Mouse (Mus musculus) heart, embryonic 14.5 days (tissue): ENCODE data around the gene Rnaseh2a. TPM values are rescaled to one million over a fixed set of nuclear protein-coding genes. Genes with fewer than 3 reads are reported as not detected.
A peak's percentile ranks its signal among the peaks of the same experiment; 100 is the strongest.

ENCODE experiments used
- ATAC-seq: fragments of 200-750 bp; cut with Nextera tagmentation; 2 replicates; pipeline ENCODE4 v1.8.0; 2017; ENCODE audit warnings: low read depth, moderate TSS enrichment; ENCODE audit not compliant: insufficient number of reproducible peaks, insufficient read depth, low FRiP score
- H3K27ac ChIP-seq, 2 experiments: fragments of 200-500 bp in 1 of 2; fragments of 300-500 bp in 1 of 2; sonication (generic) in 1 of 2; replicated peaks in 1 of 2; 2 replicates each; pipeline ENCODE4 v1.5.1; 2012 to 2014; ENCODE audit warnings: low read depth in 2 of 2, low read length in 2 of 2, control low read depth in 1 of 2, mild to moderate bottlenecking in 1 of 2, mixed read lengths in 1 of 2; ENCODE audit not compliant: control insufficient read depth in 1 of 2, insufficient read depth in 1 of 2
- H3K27me3 ChIP-seq: fragments of 300-500 bp; sonication (generic); 2 replicates; pipeline ENCODE4 v1.6.1; 2014; ENCODE audit warnings: mild to moderate bottlenecking, low read length, control low read depth; ENCODE audit not compliant: control insufficient read depth, insufficient read depth
- H3K36me3 ChIP-seq: fragments of 300-500 bp; sonication (generic); 2 replicates; pipeline ENCODE4 v1.6.1; 2014; ENCODE audit warnings: mild to moderate bottlenecking, control low read depth, low read length, mixed read lengths; ENCODE audit not compliant: control insufficient read depth, insufficient read depth
- H3K4me1 ChIP-seq, 2 experiments: fragments of 200-500 bp in 1 of 2; fragments of 300-500 bp in 1 of 2; sonication (generic) in 1 of 2; 2 replicates each; pipeline ENCODE4 v1.6.1; 2012 to 2014; ENCODE audit warnings: low read length in 2 of 2, control low read depth in 1 of 2, mixed read lengths in 1 of 2; ENCODE audit not compliant: control insufficient read depth in 2 of 2, insufficient read depth in 2 of 2
- H3K4me2 ChIP-seq: fragments of 300-500 bp; sonication (generic); 2 replicates; pipeline ENCODE4 v1.6.1; 2014; ENCODE audit warnings: mild to moderate bottlenecking, low read length
- H3K4me3 ChIP-seq, 2 experiments: fragments of 200-500 bp in 1 of 2; fragments of 300-500 bp in 1 of 2; sonication (generic) in 1 of 2; 2 replicates each; pipeline ENCODE4 v1.5.1; 2012 to 2014; ENCODE audit warnings: low read length in 2 of 2, mild to moderate bottlenecking in 2 of 2, control low read depth in 1 of 2, low read depth in 1 of 2, moderate library complexity in 1 of 2; ENCODE audit not compliant: control insufficient read depth in 1 of 2, insufficient read depth in 1 of 2
- H3K9ac ChIP-seq: fragments of 300-500 bp; sonication (generic); 2 replicates; pipeline ENCODE4 v1.6.1; 2014; ENCODE audit warnings: mild to moderate bottlenecking, low read length
- H3K9me3 ChIP-seq: fragments of 300-500 bp; sonication (generic); 2 replicates; pipeline ENCODE4 v1.6.1; 2016; ENCODE audit warnings: low read length, control low read depth; ENCODE audit not compliant: control insufficient read depth
- WGBS: fragments of 180-500 bp; shearing (Covaris S2); extraction: QIAGEN DNeasy Blood & Tissue Kit; methylation state at CpG from one replicate; pipeline ENCODE4 v1.1.7; 2014; 5-methylcytosine and 5-hydroxymethylcytosine counted together
- polyA plus RNA-seq: library from polyadenylated mRNA; unstranded; fragments of >200 nt; fragmentation: Nextera tagmentation; extraction: Ambion mirVana; gene quantifications from 2 replicates; pipeline ENCODE4 v1.2.1, GENCODE M21; 2014

Gene Rnaseh2a
- polyA plus RNA-seq, 1 experiment from 2014 or later = 80.8 TPM

DNA sequence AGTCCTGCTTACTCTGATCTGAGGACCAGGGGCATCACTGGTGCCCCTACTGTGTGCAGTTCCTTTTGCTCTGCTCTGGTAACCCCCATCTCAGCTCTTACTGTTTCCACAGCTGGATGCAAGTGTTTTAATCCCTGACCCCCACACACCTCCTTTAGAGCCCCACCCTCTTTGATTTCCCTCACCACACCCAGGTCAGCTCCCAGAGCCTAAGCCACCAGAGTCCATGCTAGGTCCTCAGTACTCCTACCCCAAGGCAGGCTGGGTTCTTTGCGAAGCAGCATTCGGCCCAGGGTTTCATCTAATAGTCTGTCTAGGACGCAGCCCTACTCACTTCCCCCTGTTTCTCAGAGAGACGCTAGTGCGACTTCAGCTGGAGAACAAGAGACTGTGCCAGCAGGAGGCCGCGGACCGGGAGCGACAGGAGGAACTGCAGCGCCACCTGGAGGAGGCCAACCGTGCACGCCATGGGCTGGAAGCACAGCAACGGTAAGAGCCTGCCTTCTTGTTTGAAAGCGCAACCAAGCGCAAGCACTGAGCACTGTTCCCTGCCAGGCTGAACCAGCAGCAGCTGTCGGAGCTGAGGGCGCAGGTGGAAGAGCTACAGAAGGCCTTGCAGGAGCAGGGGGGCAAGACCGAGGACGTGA is 28.2 kb upstream of the Rnaseh2a start:
- Histone ChIP-seq H3K4me2 (peak overlapping the region; percentile 39), H3K9me3 (no peaks in the 10 kb centered on the region), H3K36me3 (no peaks in the 10 kb centered on the region), H3K4me1 (peaks cover 2% of the 10 kb centered on the region in 2 experiments; a peak in 1 of 4 replicates), H3K4me3 (no peak overlapping the region), H3K27me3 (peaks cover 28% of the 10 kb centered on the region), H3K27ac (no peak overlapping the region), H3K9ac (peak overlapping the region; percentile 34; the same call in 1 of the 2 replicates)
- peak; percentile 67 for ATAC-seq
- WGBS = 5% methylated on average over 19 of the region's 19 CpGs

DNA sequence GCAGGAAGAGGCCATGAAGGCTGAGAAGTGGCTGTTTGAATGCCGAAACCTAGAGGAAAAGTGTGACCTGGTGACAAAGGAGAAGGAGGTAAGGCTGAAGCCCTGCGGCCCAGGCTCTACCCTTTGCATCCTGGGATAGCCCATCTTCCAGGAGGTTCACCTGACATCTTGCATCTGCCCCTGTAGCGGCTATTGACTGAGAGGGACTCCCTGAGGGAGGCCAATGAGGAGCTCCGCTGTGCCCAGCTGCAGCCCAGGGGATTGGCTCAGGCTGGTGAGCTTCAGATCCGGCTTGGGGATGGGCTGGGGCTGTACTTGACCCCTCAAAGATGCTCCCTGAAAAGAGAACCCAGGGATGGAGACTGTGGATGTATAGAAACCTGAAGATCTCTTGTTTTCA is 27.4 kb upstream of the Rnaseh2a start:
- 84% methylated on average over 5 of the region's 5 CpGs for WGBS
- Histone ChIP-seq H3K9me3 (no peaks in the 10 kb centered on the region), H3K4me3 (no peak overlapping the region)

DNA sequence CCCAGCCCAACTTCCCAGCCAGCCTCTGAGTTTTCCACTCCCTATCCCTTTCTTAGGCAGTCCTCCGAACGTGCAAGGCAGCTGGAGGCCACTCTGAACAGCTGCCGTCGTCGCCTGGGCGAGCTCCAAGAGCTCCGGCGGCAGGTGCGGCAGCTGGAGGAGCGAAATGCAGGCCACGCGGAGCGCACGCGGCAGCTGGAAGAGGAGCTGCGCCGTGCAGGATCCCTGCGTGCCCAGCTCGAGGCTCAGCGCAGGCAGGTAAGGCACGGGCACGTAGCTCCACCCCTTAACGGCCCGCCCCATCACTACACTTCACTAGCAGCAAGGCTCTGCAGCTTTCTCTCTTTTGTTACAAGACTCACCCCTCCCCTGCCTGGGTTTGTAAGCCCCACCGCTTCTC is 26.1 kb upstream of the Rnaseh2a start:
- Histone ChIP-seq H3K9me3 (no peaks in the 10 kb centered on the region), H3K4me1 (peaks cover 6% of the 10 kb centered on the region in 2 experiments; a peak in 3 of 4 replicates), H3K27me3 (peaks cover 28% of the 10 kb centered on the region), H3K27ac (no peak overlapping the region), H3K4me2 (no peak overlapping the region), H3K9ac (no peak overlapping the region), H3K4me3 (no peak overlapping the region), H3K36me3 (no peaks in the 10 kb centered on the region)
- 16% methylated on average over 25 of the region's 25 CpGs for WGBS
- no peak for ATAC-seq

More for the DNA sequence above, 27.4 kb upstream of the Rnaseh2a start:
- ATAC-seq = no peak
- Histone ChIP-seq H3K27ac (no peak overlapping the region), H3K36me3 (no peaks in the 10 kb centered on the region), H3K9ac (no peak overlapping the region), H3K4me2 (no peak overlapping the region), H3K4me1 (peaks cover 2% of the 10 kb centered on the region in 2 experiments; a peak in 1 of 4 replicates), H3K27me3 (peaks cover 28% of the 10 kb centered on the region)

DNA sequence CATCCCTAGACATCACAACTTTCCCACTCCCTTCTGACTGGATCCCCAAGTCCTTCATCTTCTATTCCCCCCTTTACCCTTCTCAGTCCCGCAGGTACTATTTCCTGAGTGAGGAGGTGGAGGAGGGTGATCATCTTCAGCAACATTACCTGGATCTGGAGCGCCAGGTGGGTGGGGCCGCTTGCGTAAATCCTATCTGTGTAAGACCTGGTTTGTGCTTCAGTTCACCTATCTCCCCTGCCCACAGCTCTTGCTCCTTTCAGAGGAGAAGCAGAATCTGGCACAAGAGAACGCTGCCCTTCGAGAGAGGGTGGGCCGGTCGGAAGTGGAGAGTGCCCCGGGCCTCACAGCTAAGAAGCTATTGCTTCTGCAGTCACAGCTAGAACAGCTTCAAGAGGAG is 24.8 kb upstream of the Rnaseh2a start:
- no peaks in the 10 kb centered on the region for H3K9me3 ChIP-seq
- H3K4me2 ChIP-seq = no peak overlapping the region
- H3K4me1 ChIP-seq = peaks cover 8 to 10% of the 10 kb centered on the region in 2 experiments; a peak in 3 of 4 replicates
- no peak overlapping the region for H3K4me3 ChIP-seq
- H3K27ac ChIP-seq = no peak overlapping the region
- no peak overlapping the region for H3K9ac ChIP-seq
- H3K36me3 ChIP-seq = no peaks in the 10 kb centered on the region
- H3K27me3 ChIP-seq = peaks cover 28% of the 10 kb centered on the region
- no peak for ATAC-seq
- WGBS = 90% methylated on average over 9 of the region's 9 CpGs

DNA sequence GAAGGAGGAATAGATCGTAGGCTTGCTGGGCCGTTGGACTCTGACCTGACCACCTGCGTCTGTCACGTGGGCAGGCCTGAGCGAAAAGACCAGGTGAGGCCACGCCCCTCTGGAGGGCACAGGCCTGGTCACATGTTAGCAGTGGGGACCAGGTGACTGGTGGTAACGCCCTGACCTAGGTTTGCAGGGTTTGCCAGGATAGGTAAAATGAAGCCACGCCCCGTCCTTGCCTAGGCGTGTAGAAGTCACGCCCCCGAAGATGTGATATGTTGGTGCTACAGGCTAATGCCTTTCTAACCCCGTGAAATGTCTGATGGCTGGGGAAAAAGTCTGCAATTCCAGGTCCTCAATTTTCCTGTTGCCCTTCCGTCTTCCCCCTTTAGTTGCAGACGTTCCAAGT is 21.3 kb upstream of the Rnaseh2a start:
- Histone ChIP-seq H3K27ac (no peak overlapping the region), H3K4me2 (peak overlapping the region; percentile 91), H3K9ac (peak overlapping the region; percentile 81), H3K27me3 (peaks cover 18% of the 10 kb centered on the region), H3K9me3 (no peaks in the 10 kb centered on the region), H3K4me1 (peaks cover 9 to 17% of the 10 kb centered on the region in 2 experiments; a peak in 3 of 4 replicates), H3K36me3 (no peaks in the 10 kb centered on the region), H3K4me3 (peak overlapping the region; percentile 55 to 59)
- 1% methylated on average over 15 of the region's 15 CpGs for WGBS
- peak; percentile 55 for ATAC-seq

DNA sequence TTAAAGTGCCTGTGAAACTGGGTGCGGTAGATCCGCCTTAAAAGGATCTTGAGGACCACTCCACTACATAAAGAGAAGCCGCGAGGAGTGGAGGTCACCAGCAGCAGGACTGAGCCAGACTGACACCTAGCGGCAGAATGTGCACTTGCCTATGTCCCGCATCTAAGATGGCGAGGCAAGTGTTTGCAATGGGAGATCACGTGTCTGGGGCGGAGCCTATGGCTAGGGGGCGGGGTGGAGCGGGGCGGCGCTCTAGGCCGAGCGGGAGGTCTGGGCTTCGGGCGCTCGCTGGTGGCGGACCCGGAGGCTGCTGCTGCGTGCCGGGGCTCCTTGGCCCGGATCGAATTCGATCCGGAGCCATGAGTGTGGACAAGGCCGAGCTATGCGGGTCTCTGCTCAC is 20.8 kb upstream of the Rnaseh2a start, which contains the start of gene Hook2:
Gene Hook2 (plus strand): TSS at position 255 of the 400 bp plus-strand sequence.
- H3K9ac ChIP-seq = peak within 1 kb of the TSS; percentile 81
- peak within 1 kb of the TSS; percentile 54 to 65 for H3K27ac ChIP-seq
- peak within 1 kb of the TSS; percentile 91 for H3K4me2 ChIP-seq
- WGBS = under 1% methylated on average over 28 of the region's 28 CpGs
- peaks cover 10 to 20% of the 10 kb centered on the region in 2 experiments; a peak in 3 of 4 replicates for H3K4me1 ChIP-seq
- peak; percentile 86 for ATAC-seq
- peak within 1 kb of the TSS; percentile 55 to 59 for H3K4me3 ChIP-seq
- no peaks in the 10 kb centered on the region for H3K9me3 ChIP-seq
- H3K27me3 ChIP-seq = peaks cover 13% of the 10 kb centered on the region
- no peaks in the 10 kb centered on the region for H3K36me3 ChIP-seq

DNA sequence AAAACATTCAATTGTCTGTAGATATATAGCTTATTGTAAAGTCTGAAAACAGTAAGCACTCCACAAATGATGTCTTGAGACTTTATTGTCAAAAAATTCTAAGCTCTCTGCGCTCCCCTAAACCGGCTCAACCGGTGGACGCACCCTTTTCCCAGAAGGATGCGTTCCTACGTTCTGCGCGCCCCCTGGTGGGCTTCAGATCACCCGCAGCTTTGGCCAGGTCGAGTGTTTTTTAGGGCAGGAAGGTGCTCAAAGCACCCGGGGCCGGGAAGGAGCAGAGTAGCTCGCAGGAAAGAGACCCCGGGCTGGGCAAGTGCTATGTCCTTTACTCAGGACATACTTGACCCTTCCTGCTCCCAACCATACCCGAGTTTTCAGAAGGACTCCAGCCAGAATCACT is 20.2 kb upstream of the Rnaseh2a start:
- WGBS = under 1% methylated on average over 15 of the region's 15 CpGs
- Histone ChIP-seq H3K4me1 (peaks cover 14 to 26% of the 10 kb centered on the region in 2 experiments; a peak in 3 of 4 replicates), H3K36me3 (no peaks in the 10 kb centered on the region), H3K9me3 (no peaks in the 10 kb centered on the region), H3K27me3 (peaks cover 9% of the 10 kb centered on the region), H3K4me2 (peak overlapping the region; percentile 91), H3K9ac (peak overlapping the region; percentile 81), H3K4me3 (peak overlapping the region; percentile 54 to 55), H3K27ac (peak overlapping the region; percentile 54 to 65)
- peak; percentile 55 for ATAC-seq
